Mouse (Mus musculus) bone marrow, adult 2 months (tissue): ENCODE data around the gene Gm42906.

Experiments used
- CTCF ChIP-seq: fragments of 200-500 bp; IDR thresholded peaks from 2 replicates; pipeline ENCODE4 v1.5.1; 2011; ENCODE audit warnings: low read length, control low read depth; ENCODE audit not compliant: control insufficient read depth, insufficient read depth
- POLR2A ChIP-seq: fragments of 200-500 bp; IDR thresholded peaks from 2 replicates; pipeline ENCODE4 v1.6.1; 2011; ENCODE audit warnings: low read depth, mild to moderate bottlenecking, control low read depth, low read length, borderline replicate concordance; ENCODE audit not compliant: control insufficient read depth

DNA sequence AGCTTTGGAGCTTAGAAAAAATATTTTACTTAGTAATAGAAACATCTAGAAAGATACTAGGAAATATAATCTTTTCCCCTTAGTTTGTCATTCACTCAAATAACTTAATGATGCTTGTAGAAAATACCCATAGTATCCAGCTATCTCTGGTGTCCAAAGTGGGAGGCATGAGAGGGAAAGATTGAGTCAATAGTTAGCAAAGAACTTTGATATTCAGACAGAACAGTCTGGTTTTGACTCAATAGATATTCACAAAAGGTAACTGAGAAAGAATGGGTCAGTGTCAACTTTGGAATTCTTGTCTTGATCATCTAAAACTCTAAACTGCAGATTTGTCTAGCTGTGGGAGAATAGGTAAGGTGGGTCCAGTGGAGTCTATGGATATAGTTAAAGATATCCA is 94.3 kb downstream of the Gm42906 start:
- no peak for TF ChIP-seq CTCF
- no peak for TF ChIP-seq POLR2A
